Mouse (Mus musculus) frontal cortex, postnatal 14 days (tissue): ENCODE measurements around the gene Kcnk15.
A peak's percentile ranks its signal among the peaks of the same experiment; 100 is the strongest.

Experiments used
- DNase-seq, 2 experiments: peaks; one replicate each; pipeline ENCODE4 v3.0.0; 2022; ENCODE audit warnings: low spot score in 2 of 2

Kcnk15 gene

DNA sequence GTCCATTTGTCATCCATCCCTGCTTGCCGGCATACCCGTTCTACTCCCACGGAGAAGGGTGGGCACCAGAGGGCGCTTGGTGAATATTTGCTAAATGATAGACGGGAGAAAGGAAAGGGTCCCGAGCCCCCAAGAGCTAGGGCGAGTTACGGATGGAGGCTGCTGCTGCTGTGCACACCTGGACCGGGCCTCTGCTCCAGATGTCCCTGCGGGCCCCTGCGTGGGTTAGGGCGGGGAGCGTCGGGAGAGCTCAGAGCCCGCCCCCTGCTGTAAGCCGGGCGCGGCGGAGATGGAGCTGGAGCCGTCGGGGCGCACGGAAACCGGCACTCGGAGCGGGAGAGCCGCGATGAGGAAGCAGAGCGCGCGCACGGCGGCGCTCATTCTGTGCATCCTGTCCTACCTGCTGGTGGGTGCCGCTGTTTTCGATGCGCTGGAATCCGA lies at the start of gene Kcnk15:
Gene Kcnk15 (plus strand): TSS at position 191 of the 441 bp plus-strand sequence.
- DNase-seq, result no peak

DNA sequence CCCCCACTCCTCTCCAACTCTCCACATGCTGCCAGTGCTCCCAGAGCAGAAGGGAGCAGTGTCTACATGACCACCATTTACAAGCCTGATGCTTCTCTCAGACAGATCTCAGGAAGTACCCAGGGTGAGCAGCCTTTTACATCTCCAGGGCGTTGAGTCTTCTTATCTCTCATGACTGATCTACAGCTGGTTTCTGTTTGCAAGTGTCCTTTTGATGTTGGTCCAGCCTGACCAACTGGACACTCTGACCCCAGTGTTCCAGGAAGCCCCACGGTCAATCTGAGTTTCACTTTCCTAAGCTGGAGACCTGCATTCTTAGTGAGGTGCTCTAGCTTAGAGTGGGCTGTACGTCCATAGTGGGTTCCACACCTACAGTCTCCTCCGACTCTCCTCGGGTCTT lies 49.6 kb upstream of the Kcnk15 start:
- DNase-seq, result no peak

DNA sequence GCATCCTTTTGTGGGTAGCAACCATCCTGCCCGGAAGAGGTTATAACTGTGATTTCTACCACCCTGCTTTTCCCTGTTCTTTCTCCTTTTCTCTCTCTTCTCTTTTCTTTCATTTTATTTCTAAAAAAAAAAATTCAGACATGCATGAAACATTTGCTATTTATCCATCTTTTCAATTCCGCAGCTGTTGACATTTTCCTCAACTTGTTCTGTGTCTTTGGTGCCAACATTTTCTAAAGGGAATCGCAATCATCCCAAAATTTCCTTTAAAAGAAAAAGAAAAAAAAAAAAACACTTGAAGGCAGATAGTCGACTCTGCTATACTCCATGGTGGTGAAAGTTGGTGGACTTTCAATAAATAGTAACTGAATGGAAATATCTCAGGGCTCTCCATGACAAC lies 44.3 kb upstream of the Kcnk15 start:
- no peak for DNase-seq

DNA sequence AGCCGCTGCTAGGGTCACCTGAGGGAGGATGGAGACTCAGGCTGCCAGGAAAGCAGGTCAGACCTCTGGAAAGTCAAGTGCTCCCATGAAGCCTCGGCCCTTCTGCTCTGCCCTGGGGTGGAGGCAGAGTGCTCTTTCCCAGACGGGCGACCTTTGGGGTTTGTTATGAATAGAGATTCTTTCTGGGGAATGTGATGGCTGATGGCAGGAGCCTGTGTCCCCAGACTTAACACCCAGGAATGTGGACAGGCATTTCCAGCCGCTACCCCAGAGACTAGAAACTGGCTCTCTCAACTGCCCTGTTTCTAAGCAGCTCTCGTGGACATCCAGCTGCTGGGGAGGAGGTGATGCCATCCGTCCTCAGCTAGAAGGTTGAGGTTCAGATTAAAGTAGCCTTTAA lies 43.7 kb upstream of the Kcnk15 start:
- no peak for DNase-seq

DNA sequence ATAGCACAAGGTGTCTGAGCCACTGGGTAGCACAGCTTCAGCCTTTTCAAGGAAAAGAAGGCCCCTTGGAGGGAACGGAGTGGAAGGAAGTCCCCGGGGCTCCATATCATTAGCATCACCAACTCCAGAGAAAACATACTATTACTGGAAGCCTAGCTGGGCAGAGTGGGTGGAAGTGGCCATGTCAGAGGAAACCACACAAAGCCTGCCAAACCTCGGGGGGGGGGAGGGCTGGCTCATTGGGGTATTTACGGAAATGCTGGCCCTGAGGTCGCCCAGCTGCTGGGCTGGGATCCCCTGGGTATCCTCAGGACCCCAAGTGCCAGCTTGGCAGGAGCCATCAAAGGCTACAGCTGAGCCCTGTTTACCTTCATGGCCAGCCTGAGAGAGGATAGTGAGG lies 40.4 kb upstream of the Kcnk15 start:
- no peak for DNase-seq

DNA sequence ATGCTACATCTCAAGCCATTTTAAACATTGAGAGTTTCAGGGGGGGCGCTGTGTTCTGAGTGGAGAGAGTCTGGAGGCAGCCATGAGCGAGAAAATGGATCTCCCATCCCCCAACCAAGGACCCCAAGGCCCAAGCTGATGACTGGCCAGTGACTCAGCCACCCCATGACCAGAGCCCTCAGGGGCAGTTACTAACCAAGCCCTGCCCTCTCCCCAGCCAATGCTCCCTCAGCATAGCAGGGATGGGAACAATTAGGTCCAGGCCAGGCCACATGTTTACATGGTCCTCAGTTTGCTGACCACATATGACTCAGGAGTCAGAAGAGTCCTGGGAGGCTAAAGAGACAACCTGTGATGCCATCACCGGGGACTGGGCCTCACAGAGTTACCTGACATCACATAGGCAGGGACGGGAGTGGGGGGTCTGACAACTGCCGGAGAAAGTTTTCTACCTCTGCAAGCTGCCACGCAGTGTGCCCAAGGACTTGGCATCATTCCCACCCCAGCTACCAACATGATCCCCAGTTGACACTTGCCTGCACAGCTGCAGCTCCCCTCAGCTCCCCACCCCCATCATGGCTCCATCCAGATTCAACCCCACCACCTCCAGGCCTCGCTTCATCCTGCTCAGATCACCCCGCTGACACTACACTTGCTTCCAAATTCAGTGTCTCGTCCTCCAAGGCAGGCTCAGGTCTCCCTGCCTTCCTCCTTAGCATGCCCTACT lies 38.5 kb upstream of the Kcnk15 start:
- DNase-seq, result no peak

DNA sequence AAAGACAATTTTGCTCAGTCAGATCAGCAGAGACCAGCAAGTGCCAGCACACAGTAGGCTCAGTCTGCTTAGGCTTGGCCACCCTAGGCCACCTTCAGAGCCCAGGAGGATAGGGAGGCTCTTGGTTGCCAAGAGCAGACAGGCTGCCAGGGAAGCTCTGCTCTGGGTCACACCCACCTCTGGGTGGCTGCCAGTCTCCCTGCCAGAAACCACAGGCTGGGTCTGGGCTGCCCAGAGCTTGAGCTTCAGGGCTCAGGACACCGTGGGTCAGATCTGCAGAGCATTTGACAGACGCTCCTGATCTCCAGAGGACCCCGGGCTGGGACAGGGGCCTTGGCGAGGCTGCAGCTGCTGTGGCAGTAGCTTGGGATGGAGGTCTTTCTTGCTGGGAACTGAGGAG lies 32.8 kb upstream of the Kcnk15 start, which contains the start of gene Ccn5:
Gene Ccn5 (plus strand): TSS at position 255 of the 400 bp plus-strand sequence.
- DNase-seq, result peak in 1 of 2 experiments; percentile 11

DNA sequence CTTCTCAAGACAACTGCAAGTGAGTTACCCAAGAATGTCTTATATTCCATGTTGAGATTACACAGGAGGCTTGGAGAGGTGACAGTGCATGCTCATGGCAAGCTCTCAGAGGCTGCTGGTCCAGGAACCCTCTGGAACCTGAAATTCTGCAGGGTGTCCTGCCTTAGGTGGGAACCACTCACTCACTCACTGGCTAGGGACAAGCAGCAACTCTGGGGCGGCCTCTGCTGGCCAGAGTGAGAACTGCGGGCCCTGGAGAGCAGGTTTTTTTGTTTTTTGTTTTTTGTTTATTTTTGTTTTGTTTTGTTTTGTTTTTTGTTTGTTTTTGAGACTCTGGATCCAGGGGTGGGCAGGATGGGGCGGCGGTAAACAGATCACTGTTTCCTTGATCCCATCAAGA lies 30.2 kb upstream of the Kcnk15 start:
- DNase-seq, result peak in 1 of 2 experiments; percentile 40

DNA sequence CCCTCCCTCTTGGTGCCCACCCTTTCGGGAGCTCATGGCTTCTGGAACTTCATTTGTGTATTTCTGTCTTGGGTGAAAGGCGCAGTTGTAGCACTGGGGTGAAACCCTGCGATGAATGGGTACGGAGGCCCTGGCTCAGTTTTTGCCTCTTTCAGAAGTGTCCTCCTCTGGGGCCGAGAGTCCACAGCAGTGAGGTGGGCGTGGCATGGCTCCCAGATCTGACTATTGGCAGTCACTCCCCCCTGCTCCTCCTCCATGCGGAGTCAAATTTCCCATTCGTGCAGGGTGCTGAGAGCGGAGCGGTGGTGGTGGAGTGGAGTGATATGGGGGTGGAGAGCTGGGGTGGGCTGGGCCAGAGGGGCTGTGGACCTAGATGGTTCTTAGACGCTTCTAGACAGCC lies 29.7 kb upstream of the Kcnk15 start:
- no peak for DNase-seq

DNA sequence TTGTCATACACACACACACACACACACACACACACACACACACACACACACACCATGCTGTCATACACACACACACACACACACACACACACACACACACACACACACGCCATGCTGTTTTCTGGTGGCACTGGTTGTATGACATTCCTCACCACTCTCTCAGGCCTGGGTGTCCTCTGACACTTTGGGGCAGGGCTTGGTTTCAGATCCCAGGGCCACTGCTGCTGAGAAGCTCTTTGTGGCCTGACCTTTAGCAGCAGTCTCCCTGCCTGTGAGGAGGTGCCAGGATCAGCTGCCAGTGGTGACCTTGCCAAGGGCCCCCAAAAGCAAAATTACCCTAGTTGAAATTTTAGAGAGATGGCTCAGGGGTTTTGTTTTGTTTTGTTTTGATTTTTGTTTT lies 27.6 kb upstream of the Kcnk15 start:
- DNase-seq, result no peak

DNA sequence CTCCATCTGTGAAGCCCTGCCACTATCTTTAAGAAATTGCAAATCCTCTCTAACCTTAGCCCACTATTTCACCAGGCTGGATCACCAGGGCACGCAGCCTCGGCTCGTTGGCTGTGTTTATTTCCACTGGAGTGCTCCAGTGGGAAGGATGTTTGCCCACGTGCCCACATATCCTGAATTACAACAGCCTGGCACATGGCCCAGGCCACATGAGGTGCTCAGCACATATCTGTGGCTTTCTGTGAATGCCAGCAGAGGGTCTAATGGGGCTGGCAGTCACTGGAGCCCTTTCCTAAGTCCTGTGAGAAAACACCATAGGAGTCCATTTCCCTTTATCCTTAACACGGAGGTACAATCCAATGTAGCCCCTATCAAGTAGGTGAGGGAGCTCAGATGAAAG lies 27.0 kb upstream of the Kcnk15 start:
- DNase-seq, result no peak

DNA sequence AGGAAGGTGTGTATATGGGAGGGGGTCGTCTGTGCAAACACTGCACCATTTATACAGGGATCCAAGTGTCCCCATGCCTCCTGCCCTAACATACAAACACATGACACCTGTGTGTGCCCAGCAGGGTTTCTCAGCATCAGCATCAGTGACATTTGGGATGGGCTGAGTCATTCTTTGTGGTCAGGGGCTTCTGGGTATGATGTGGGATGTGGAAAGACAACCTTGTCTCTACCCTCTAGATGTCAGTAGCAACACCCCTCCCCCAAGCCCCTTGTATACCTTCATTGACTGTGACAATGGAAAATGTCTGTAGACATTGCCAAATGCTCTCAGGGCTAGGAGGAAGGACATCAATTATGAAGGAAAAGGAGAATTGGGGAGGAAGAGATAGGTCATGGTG lies 22.3 kb upstream of the Kcnk15 start:
- DNase-seq, result no peak

DNA sequence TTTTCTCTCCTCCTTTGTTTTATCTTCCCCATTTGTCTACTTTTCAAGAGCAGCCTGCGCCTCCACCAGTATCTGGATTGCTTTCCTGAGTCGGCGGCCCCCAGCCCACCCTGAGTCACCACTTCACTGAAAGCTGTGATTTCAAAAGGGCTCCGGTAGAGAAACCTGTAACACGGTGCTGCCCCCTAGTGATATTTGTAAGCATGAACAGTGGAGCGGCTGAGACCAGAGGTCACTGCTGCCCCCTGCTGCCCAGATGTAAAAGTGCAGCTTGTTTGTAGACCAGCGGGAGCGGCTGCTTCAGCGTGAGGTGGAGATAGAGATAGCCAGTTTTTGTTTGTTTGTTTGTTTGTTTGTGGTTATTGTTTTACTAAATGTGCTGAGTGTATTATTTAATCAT lies 15.4 kb upstream of the Kcnk15 start:
- peak; percentile 59 to 73 for DNase-seq

DNA sequence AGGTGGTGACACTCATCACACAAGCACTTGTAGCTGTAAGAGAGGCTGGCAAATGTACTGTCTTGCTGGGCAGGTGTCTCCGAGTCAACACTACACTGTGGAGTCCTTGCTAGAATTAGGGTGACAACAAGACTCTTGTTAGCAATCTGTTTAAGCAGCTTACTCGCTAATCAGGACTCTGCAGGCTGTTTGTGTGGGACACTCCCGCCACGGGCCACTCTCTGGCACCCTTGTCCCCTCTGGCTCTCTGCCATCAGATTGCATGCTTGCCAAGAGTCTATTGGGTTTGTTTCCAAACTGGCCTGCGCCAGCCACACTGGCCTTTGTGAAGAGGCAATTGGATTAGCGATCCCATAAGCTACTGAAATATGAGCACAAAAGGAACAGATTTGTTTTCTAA lies 13.9 kb upstream of the Kcnk15 start:
- no peak for DNase-seq

DNA sequence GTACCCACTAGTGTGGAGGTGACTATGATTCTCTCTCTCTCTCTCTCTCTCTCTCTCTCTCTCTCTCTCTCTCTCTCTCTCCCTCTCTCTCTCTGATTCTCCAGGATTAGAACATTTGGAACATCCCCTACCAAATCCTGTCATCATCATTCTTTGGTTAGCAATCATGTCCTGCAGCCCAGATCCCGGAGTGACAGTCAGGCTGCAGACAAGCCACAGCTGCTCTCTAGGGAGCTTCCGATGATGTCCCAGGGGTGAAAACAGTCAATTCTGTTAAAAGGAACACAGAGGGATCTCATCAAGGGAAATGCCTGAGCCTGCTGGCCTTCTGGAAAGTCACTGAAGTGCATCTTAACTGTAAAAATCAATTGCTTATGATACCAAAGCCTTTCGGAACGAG lies 11.4 kb upstream of the Kcnk15 start:
- no peak for DNase-seq

DNA sequence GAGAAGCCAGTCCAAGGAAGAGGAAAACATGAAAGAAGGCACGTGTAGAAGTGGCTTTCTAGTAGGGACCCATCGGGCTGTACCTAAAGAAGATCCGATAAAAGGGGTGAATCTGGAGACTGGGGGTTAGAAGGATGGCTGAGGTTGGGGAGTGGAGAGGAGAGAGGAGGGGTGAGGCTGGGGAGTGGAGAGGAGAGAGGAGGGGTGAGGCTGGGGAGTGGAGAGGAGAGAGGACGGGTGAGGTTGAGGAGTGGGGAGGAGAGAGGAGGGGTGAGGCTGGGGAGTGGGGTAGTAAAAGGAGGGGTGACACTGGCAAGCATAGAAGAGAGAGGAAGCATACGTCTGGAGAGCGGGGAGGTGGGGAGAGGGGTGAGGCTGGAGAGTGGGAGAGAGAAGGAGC lies 3.8 kb downstream of the Kcnk15 start:
- no peak for DNase-seq

DNA sequence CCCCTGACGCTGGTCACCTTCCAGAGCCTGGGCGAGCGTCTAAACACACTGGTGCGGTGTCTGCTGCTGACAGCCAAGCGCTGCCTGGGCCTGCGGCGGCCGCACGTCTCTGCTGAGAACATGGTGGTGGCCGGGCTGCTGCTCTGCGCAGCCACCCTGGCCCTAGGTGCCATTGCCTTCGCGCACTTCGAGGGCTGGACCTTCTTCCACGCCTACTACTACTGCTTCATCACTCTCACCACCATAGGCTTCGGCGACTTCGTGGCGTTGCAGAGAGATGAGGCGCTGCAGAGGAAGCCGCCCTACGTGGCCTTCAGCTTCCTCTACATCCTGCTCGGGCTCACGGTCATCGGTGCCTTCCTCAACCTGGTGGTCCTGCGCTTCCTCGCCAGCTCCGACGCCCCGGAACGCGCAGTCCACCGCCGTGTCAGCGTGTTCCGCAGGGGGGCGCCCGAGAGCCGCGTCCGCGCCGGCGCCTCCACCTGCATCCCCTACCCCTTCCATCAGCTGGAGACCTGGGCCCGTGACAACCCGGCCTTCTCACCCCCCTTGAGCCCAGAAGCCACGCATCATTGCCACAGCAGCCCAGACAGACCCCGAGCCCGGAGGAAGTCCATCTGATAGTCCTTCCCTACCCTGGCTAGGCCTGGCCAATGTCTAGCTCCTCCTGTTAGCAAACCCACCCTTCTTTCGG lies 5.0 kb downstream of the Kcnk15 start:
- peak in 1 of 2 experiments; percentile 51 for DNase-seq

DNA sequence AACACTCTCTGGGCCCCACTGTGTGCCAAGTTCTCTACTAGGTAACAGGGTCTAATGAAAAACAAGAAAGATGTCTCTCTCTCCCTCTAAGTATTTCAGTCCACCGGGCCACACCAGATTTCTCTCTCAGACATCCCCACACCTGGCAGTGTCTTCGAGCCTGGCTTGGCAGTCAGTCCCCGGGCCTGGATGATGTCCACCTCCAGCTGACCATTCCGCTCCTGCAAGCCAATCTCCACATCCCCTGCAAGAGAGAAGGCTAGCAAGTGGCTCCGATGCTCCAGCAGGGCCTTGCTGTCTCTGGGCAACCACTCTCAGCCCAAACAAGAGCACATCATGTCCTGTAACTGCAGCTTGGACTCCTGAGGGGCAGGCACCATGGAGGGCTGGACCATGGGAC lies 11.9 kb downstream of the Kcnk15 start:
- no peak for DNase-seq

DNA sequence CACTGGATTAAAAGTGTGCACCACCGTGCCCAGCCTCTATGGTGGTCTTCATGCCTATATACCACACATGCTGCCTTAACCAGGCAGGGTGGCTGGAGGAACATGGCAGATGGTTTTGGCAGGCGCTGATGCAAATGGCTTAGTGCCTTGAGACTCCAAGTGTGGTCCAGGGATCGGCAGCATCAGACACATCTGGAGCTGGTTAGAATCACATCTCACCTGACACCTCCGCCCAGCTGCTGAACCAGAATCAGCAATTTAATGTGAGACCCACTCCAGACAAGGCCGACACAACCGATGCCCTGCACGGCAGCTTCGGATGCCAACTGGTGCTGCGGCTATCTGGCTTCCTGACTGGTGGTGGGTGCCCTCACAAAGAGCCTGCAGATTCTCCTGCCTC lies 12.6 kb downstream of the Kcnk15 start:
- DNase-seq, result no peak

DNA sequence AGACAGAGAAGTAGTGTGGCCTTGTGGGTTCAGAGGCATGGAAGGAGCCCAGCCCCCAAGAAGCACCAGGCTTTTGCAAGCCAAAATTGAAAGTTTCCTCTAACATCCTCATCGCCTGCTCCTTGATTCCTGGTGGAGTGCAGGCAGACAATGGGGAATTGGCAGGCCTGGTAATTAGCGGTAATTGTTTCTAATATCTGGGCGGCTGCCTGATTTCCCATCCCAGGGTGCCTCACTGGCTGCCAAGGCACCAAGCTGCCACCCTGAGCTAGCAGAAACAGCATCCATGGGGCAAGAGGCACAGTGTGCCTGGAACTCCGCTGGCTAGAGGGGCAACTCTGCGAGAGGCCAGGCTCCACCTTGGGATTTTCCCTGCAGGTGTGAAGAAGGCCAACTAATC lies 16.3 kb downstream of the Kcnk15 start:
- no peak for DNase-seq

DNA sequence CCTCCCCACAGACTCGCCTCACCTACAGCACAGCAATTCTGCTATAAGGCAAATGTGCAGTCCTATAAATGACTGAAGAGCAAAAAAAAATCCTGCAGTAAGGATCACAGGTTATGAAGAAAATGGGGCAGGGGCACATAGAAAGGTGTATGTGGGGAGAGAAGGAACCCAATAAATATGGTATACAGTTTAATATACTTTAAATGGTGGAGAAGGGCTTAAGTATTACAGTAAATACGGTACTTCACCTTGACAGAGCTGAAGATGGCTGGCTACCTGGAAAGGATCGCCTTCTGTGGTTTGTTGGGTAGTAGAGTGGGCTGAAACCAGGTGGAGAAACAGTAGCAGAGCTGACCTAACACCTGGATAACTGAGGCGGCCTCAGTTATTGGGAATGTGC lies 17.8 kb downstream of the Kcnk15 start:
- no peak for DNase-seq

DNA sequence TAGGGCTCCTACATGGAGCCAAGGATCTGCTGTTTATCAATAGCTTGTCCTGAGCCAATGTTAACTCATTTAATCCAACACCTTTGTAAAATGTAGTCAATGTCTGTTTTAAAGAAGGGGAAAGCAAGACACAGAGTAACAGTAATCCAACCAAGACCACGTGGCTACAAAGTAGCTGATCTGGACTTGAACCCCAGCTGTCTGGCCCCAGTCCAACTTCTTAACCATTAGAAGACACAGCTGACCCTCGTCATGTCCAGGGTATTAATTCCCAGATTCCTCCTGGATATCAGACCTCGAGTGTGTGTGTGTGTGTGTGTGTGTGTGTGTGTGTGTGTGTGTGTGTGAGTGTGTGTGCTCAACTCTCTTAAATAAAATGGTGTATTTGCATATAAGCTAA lies 18.5 kb downstream of the Kcnk15 start:
- DNase-seq, result no peak

DNA sequence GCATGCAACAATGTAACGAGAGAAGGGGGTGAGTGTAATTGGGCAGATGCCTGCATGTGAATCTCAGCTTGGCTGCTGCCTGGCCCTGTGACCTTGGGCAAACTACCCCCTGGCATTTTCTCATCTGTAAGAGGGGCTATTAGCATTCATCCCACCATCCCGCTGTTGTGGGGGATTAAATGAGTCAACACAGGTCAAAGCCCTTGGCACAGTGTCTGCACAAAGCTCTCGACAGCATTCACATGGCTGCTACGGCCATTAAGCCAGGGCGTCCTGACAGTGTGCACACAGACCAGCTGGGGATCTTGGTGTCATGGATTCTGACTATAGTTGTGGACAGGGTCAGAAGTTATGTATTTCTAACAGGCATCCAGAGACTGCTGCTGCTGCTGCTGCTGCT lies 21.4 kb downstream of the Kcnk15 start:
- DNase-seq, result no peak
